Mouse (Mus musculus) kidney, postnatal 36 days (tissue): Measurements from ENCODE around the gene Ppp1r13b.

Experiments used
- DNase-seq, 2 experiments: peaks; one replicate each; pipeline ENCODE4 v3.0.0; 2021 to 2022; ENCODE audit warnings: mixed read lengths in 2 of 2

Gene Ppp1r13b

DNA sequence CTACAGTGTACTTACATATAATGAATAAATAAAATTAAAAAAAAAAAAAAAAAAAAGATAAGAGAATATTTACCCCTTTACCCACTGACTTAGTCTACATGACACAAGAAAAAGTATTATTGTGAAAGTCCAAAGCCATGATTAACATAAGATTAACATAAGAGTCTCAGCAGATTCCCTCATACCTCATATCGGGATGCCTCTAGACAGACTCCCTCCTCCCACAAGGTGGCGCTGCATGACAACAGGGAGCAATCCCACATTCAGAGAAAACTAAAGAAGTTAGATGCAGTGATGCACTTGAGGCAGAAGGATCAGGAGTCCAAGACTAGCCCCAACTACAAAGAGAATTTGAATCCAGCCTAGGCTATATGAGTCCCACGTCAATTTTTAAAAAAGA is 29.7 kb downstream of the Ppp1r13b start:
- peak; percentile 80 to 95 for DNase-seq

- no peak for DNase-seq
Measured at GRCm38 (mm10) chr12:111875499-111875898, 32.4 kb downstream of the Ppp1r13b start.

DNA sequence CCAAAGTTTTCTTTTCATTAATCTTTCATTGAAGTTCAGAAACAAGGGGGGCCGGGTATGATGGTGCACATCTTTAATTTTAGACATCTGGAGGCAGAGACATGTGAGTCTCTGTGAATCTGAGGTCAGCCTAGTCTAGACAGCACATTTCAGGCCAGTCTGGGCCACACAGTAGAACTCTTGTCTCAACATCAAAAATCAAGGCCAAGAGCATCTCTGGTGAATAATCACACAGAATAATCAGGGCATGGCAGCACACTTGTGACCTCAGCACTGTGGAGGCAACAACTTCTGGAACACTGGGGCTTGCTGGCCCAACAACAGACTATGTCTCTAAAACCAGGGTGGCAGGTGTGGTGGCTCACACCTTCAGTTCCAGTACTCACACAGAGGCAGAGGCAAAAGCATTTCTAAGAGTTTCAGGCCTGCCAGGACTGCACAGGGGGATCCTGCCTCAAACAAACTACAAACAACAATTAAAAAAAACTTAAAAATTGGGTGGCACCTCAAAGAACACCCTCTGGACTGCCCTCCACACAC is 33.2 kb downstream of the Ppp1r13b start:
- no peak for DNase-seq

GRCm38 (mm10) chr12:111872079-111872478 is 35.8 kb downstream of the Ppp1r13b start:
- no peak for DNase-seq

DNA sequence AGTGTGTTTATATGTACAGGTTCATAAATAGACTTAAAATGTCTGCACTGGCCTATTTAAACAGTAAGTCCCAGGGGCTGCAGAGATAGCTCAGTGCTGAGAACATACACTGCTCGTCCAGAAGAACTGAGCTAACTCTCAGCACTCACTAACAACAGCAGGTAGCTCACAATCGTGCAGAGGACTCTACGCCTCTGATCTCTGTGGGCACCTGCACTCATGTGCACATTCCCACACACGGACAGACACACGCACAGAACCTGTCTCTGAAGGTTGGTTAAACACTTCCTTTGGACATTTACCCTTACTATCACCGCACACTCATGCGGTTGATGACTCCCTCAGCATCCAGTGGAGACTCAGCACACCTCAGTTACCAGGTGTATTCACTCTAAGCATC is 37.1 kb downstream of the Ppp1r13b start:
- no peak for DNase-seq

DNA sequence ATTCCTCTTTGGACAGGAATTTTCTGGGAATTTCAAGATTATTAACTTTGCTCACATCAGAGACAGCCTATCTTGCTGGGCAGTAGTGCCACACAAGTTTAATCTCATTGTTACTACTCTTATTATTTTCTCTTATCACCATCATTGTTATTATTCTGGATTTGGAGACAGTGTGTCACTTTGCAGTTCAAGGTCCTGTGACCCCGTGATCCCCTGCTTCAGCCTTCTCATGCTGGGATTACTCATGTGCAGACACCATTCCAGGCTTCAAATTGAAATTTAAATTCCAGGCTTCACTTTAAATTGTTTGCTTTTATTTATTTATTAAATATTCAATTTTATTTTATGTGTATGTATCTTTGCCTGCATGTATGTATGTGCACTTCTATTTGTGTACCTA is 38.1 kb downstream of the Ppp1r13b start:
- DNase-seq: no peak

GRCm38 (mm10) chr12:111864206-111864824 is 43.6 kb downstream of the Ppp1r13b start:
- no peak for DNase-seq

DNA sequence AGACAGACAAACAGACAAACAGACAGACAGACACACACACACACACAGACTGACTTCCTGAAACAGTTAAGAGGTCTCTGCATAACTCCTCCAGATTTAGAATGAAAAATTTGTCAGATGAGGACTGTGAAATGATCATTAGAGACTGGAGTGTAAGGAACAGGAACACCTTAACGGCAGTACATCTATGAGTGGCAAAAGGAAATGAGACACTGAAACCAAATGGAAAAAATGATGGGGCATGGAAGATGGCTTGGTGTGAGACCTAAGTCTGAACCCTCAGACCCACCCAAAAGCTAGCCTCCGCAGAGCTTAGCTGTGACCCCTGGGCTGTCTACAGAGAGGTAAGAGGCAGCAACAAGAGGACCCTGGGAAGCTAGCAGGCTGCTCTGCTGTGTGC is 52.5 kb downstream of the Ppp1r13b start:
- DNase-seq: no peak

DNA sequence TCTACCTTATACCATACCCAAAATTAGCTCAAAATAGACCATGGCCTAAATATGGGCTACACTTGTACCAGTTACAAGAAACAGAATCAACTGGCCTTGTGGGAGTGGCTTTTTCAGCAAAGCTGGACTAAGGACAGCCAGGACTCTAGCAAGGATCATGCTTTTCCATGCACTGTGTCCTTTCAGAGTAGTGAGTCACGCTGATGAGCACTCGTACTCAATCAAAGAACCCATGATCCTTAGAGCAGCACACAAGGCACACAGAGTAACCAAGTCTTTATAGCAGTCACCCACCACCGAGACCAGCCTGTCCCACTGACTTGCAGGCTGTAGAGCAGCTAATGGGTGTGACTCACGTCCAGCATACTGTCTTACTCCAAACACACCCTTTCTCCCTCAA is 54.4 kb downstream of the Ppp1r13b start:
- DNase-seq: no peak

DNA sequence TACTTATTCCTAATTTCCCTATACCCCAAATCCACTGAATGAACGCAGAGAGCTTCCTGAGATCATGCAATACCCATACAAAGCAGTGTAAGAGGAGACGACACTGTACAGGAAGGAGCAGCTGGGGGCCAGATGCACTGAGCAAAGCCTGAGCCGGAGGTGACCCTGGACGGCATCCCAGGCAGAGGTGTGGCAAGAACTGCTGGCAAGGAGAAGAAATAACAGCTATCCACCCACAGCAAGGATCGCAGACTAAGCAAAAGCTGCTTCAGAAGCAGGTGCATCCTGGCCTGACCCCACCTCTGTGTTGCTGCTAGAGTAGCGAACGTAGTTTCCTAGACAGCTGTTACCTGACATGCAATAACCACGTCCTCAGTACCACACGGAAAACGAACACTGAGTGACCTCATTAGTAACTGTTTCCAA is 54.9 kb downstream of the Ppp1r13b start:
- DNase-seq: peak; percentile 67 to 68

- no peak for DNase-seq
Measured at GRCm38 (mm10) chr12:111851745-111852144, 56.2 kb downstream of the Ppp1r13b start.

DNA sequence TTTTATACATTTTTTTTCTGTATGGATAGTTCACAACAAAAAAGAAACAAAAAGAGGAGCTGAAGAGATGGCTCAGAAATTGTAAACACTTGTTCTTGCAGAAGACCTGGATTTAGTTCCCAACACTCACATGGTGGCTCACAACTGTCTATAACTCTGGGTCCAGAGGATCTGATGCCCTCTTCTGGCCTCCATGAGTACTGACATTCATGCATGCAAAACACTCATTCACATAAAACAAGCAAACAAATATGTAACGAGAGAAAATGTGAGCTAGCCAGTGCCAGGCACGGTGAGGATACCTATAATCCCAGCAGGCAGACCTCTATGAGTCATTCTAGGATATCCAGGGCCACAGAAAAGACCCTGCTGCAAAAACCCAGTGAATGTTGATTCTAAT is 56.7 kb downstream of the Ppp1r13b start:
- DNase-seq: no peak

- DNase-seq: no peak
Measured at GRCm38 (mm10) chr12:111848300-111848798, 59.6 kb downstream of the Ppp1r13b start.

DNA sequence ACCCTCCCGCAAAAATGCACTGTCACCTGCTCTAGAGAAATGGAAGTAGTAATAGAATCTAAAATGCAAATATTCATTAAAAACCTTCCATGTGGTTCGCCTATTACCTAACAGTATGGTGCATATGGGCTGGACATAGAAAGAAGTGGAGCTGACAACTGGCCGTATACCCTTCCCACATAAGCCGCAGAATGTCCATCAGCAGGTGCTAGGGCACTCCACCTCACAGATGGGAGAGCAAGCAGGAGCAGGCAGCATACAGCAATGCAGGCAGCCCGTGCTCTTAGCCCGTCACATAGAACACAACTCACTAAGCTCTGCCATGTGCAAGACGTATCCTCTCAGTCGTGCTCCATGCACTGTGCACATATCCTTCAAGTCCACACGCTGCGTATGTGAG is 61.1 kb downstream of the Ppp1r13b start:
- no peak for DNase-seq

DNA sequence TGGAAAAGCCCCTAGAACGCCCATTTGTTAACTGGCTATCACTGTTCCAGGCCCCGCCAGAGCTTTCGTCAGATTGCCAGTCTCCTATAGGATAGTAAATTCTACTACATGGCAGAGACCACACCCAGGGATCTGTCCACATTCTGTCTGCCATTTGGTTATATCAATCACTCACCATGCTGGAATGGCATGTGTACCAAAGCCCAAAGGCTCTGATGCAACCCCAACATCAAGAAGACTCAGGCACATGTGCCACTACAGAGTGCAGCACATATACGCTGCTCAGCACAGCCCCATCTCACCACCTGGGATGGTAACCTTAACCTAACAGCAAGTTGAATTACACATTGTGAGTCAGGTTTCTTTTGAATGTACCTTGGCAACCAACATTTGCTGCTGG is 62.0 kb downstream of the Ppp1r13b start:
- DNase-seq: no peak

- no peak for DNase-seq
Measured at GRCm38 (mm10) chr12:111843470-111843869, 64.4 kb downstream of the Ppp1r13b start.

- DNase-seq: no peak
Measured at GRCm38 (mm10) chr12:111842565-111843433, 65.1 kb downstream of the Ppp1r13b start.

GRCm38 (mm10) chr12:111833457-111833856 is 74.5 kb downstream of the Ppp1r13b start:
- no peak for DNase-seq

DNA sequence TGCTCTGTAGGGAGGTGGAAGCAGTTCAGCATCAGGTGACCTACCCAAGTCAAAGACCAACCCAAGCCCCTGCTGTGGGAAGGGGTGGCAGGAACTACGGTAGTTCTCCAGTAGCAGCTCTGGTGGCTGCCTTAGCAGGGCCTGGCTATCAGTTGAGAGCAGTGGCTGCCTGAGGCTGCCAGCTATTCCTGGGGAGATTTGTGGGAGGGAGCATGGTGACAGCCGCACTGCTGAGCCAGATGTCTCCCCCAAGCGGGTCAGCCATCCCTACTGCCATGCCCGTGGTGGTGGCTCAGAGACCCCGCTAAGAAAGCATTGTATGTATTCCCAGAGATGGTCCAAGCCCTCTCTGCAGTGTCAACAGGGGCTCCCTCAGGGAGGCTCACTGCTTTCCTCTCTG is 75.3 kb downstream of the Ppp1r13b start:
- no peak for DNase-seq

- no peak for DNase-seq
Measured at GRCm38 (mm10) chr12:111830375-111830774, 77.5 kb downstream of the Ppp1r13b start.

GRCm38 (mm10) chr12:111829954-111830353 is 78.0 kb downstream of the Ppp1r13b start:
- DNase-seq: no peak

GRCm38 (mm10) chr12:111829447-111829846 is 78.5 kb downstream of the Ppp1r13b start:
- DNase-seq: no peak

DNA sequence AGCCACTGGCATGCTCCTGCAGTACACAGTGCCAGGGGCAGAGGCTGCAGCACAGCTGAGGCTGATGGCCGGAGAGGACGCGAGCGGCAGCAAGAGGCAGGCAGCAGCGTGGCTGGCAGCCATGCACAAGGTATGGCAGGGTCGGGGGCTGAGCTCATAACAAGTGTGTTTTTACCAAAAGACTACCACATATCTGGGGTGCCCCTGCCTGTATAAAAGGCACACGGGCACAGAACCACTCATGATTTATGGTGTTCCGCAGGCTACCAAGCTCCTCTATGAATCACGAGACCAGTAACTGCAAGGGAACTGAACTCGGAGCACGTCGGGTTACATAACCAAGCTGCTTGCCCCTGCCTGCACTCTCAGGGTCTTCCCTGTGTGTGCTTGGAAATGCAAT is 80.4 kb downstream of the Ppp1r13b start:
- no peak for DNase-seq

DNA sequence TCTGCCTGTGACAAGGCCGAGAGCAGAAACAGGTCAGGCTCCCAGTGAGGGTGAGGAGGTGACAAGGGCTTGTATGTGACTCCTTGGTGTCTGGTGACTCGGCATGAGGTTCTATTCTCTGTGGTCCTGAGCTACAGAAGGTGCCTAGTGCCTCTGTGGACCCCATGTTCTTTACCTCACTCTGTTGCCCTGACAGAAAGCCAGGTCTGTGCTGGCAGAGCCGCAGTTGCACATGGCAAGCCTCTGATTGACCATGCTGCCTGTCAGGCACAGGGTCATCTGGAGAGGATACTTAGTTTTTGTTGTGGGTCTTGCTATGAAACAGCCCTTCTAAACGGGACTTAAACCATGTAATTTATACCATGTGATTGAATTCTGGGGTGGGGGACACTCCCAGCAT is 86.0 kb downstream of the Ppp1r13b start:
- no peak for DNase-seq
